Mouse (Mus musculus) regulatory T cell (primary cell): ENCODE data around the gene Parp14.

Experiments
- in situ Hi-C: fragments of 300-600 bp; cut with MboI, MseI; formaldehyde crosslinking; loops from one replicate; pipeline ENCODE4 v1.15.1; 2025; ENCODE audit warnings: high pct_unique_total_duplicates

The Parp14 gene

DNA sequence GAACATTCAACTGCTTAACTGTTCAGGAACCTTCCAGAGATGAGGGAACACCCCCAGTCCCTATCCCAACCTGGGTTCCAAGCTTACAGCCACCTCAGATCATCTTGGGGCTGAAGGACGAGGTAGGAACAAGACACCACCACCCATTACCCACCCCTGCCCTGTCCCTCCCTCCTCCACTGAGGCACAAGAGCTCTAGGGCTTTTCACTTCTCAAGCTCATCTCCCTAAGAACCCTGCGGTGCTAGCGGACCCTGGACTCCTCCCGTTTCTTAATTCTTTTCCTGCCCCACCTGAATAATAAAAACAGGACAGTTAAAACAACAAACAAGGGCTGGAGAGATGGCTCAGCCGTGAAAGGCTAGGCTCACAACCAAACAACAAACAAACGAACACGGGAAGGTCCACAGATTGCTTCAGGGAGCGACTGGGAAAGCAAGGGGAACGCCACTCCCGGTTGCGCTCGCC is 730 bp downstream of the Parp14 start:
- in situ Hi-C loops = loop anchor here (5.0 to 25.0 kb wide), 3 partner anchors 42 to 1667 kb away; partner anchors contain the start of genes Gtf2e1 and Rabl3

DNA sequence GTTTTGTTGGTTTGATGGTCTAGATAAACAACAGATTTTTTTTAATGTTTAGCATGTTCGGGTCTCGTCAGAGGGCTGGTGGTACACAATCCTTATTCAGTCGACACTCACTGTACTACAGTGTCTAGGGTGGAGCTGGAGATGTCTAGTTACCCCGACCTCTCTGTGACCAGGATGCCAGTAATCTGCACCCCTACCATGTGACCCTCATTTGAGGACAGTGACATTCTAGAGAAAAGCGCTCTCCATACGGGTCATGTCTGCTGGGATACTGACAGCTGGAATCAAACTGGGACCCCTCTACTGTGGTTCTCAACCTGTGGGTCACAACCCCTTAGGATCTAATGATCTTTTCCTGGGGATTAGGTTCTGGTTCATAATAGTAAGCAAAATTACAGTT is 1.7 kb downstream of the Parp14 start:
- in situ Hi-C loops = loop anchor here (5.0 to 25.0 kb wide), 4 partner anchors 43 to 1668 kb away; partner anchors contain the start of genes Dtx3l, Gtf2e1, Parp9 and Rabl3

DNA sequence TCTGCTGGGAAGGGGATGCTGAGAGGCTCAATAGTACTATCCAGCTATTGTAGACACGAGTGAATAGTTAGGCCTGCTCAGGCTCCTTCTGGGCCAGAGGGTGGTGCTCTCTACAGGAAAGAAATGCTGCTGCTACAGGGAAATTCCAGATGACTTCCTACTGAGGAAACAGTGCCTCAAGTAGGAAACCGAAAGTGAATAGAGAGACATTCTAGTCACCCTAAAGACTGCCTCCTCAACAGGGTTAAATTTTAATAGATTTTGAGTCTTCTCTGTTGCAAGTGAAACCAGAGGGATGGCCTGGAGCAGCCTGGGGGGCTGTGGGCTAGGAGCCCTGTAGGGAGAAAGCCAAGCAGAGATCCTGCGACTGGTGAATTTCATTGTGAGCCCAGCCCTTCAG is 2.2 kb downstream of the Parp14 start:
- in situ Hi-C loops = loop anchor here (5.0 to 25.0 kb wide), 2 partner anchors 68 to 1668 kb away; partner anchors contain the start of genes Dtx3l, Gtf2e1, Parp9 and Rabl3

DNA sequence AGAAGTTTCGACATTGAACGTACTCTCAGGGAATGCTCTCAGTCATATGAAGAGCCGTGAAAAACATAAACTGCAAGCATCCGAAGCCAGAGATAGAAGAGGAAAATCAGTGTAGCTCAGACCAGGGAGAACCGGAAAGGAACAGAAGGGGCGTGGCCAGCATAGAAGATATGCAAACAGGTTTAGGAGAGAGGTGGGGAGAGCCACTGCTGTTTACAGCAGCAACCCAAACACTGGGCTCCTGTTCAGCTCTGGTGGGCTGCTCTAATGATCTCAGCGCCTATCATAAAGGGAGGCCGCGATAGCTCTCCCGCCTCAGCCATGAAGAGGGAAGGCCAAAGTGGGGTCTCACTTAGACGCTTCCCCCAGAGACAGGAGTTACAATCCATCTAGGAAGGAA is 3.6 kb downstream of the Parp14 start:
- in situ Hi-C loops = loop anchor here (5.0 to 25.0 kb wide), 2 partner anchors 70 to 1670 kb away; partner anchors contain the start of genes Dtx3l, Gtf2e1, Parp9 and Rabl3

DNA sequence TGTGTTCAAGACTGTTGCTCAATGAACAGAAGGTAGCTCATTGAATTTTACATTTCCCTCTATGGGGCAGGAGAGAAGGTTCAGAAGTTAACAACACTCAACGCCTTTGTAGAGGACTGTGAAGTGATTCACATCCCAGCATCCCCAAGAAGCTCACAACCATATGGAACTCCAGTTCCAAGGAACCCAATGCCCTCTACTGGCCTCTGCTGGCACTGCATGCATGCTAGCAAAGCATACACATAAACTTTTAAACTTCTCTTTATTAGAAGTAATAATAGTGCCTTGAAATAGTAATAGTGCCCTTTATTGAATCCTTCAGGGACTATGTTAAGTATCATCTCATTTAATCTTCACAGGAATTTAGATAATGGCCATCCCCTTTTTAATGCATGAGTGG is 9.3 kb downstream of the Parp14 start:
- in situ Hi-C loops = loop anchor here (25.0 kb wide), 1 partner anchor 1675 kb away; the partner anchor contains the start of genes Gtf2e1 and Rabl3

DNA sequence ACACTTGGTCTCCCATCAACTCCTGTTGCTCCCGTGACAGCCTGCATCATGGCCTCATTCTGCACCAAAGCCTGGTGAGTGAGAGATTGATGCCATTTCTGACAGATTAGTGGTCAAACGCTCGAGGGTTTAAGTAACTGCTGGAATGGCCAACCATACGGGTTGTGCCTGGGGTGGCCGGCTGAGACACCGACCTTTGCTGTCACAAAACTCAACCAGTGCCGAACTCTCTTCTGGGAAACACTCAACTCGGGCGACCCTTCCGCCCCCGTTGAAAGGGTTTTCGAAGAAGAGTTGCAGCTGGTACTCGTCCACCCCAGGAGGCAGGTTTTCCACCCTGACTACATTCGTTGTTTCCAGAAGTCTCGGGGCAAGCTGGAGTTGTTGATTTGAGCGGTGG is 11.1 kb downstream of the Parp14 start:
- in situ Hi-C loops = loop anchor here (25.0 kb wide), 1 partner anchor 1677 kb away; the partner anchor contains the start of genes Gtf2e1 and Rabl3

DNA sequence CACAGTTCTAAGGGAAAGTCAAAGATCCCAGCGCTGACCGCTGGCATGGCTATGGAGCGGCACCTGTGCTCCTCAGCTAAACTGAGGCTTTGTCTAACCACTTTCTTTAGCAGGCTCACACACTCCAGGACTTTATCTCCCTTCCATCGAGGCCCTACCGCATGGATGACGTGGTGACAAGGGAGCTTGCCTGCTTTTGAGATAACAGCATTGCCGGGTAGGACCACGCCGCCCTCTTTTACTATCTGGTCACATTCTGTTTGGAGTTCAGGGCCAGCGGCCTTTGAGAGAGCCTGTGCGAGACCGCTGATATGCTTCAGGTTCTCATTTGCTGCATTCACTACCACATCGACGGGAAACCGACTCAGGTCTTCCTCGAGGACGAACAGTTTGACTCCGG is 14.6 kb downstream of the Parp14 start:
- in situ Hi-C loops = loop anchor here (25.0 kb wide), 1 partner anchor 1681 kb away; the partner anchor contains the start of genes Gtf2e1 and Rabl3

DNA sequence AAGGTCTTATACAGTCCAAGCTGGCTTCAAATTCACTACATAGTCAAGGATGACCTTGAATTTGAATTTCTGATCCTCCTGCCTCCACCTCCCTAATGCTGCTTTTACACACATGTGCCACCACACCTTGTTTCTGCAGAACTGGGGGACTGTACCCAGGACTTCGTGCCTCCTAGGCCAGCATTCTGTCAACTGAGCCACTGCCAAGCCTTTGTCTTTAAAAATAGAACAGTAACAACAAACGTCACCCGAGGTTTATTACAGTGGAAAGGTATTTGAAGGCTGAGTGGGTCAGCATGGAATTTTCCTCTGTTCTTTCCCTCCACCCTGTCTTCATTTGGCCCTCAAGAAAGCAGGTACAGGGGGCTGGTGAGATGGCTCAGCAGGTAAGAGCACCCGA is 15.5 kb downstream of the Parp14 start:
- in situ Hi-C loops = loop anchor here (25.0 kb wide), 1 partner anchor 1681 kb away; the partner anchor contains the start of genes Gtf2e1 and Rabl3

DNA sequence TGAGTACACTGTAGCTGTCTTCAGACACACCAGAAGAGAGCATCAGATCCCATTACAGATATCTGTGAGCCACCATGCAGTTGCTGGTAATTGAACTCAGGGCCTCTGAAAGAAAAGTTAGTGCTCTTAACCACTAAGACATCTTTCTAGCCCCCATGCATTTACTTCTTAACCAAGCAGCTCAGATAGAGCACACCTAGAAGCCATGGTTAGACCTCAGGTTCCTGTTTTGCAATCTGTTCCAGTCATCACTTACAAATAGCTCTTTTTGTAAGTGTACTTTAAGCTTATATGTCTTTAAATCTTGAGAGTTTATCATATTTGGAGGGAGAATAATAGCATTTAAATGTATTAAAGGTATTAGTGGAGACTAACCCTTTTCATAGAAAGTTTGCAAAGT is 24.2 kb downstream of the Parp14 start:
- in situ Hi-C loops = no loop called here

DNA sequence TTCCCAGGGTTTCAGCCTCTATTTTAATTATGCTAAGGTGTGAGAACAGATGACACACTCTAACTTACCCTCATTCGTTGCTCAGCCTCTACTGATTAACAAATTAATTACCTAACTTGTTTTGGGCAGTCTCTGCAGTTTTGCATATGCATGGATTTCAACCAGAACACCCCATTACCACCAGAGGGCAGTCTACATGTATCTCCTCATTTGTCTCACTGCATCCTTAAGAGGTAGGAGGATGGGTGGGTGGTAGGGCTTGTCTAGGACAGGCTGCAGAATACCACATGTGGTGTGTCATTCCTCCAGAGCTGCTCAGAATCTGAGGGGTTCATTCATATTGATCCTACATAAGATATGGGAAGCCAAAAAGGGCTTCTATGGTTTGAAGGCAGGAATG is 31.7 kb downstream of the Parp14 start:
- in situ Hi-C loops = no loop called here

DNA sequence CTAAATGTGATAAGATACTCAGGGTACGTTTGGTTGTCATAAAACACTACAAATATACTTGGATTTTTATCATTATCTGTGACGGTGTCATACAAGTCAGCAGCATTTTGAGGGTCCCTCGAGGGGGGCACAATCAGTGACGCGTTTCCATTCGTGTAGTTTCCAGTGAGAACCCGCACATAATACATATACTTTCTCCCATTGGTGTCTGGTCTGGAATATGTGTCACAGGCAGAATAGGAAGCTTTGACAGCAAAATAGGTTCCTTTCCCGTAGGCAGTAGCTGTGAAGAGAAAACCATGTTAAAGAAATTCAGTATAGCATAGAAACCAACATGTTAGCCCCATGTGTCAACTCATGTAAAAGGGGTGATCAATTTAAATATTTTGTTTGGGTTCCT is 36.7 kb downstream of the Parp14 start:
- in situ Hi-C loops = no loop called here

DNA sequence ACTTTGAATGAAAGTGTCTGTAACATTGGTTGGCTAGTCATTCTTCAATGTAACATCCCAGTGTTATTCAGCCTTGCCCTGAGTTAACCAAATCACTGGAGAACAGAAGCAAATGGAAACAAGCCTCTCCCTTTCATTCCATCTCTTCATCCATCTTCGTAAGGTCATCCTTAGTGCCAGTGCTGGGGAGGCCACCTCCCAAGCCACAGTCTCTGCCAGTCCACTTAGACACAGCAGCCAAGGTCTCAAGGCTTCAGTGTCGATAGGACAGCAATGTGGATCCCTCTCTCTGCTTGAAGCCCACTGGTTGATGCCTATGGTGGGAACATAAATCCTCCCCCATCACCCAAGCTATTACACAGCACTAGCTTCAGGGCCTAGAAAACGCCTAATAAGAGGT is 38.4 kb downstream of the Parp14 start:
- in situ Hi-C loops = no loop called here

DNA sequence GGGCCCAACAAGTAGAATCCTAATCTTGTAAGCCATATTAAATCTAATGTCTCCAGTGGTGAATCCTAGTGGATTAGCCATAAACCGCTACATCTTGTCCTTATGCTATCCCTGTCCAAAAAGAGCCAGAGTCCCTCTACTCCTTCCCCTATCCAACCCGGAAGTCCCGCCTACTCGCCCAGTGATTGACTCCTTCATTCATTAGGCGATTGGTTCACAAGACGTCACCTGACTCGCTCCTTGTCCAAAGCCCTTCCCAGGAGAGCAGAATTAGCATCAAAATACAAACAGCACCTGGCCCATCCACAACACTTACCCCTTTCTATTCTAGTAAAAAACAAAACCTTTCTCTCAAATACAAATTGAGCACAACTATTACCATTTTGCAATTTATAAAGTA is 41.3 kb downstream of the Parp14 start:
- in situ Hi-C loops = no loop called here

DNA sequence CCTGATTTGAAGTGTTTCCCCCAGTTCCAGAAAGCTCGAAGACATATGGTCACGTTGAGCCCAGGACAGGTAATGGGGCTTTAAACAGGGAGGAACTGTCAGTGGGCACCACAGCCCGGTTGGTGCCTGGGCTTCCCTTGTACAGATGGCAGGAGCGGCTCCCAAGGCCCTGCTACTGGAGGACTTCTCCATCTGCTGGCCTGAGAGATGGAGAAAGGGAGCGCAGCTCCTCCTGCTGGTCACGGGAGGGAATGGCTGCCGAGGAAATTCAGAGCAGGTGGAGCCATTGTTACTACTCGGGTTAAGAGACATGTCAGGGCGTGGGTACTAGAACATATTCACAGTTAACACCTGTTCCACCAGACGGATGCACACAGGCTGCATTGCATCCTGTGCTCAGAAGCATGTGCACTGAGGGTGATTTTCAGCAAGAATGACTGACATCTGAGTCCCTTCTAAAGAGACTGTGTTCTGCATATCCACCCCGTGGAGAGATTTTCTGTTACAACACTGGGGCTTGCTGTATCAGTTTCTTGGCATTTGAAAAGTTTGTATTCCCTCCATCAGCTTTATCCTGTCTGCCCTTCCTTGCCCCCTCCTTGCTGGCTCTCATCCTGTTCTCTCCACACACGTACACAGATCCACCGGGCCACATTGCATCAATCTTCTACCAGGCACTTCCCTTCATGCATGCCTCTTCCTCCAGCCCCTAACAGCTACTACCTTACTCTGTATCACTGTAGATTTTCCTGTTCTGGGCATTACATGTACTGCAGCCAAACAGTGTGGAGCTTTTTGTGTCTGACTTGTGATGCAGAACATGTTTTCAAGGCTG is 53.9 kb downstream of the Parp14 start:
- in situ Hi-C loops = loop anchor here (5.0 to 10.0 kb wide), 3 partner anchors 45 to 333 kb away; partner anchors contain the start of gene Hspbap1

DNA sequence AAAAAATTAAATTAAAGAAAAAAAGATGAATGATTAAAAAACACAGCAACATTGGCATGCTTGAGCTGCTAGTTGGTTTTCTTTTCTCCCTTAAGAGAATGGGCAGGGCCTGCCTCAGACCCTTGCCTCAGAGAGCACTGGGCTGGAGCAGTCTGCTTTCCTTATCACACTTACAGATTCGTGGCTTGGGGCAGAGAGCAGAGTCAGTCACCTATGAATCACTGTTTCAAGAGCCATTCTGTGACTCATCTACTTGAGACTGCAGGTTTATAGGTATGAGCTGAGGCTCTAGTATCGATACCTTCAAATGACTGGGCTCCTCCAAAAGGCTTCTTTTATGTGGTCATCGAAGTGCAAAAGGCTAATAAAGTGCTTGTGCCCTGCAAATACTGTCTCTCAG is 58.2 kb downstream of the Parp14 start:
- in situ Hi-C loops = loop anchor here (10.0 kb wide), 1 partner anchor 328 kb away; no protein-coding TSS in a partner anchor

DNA sequence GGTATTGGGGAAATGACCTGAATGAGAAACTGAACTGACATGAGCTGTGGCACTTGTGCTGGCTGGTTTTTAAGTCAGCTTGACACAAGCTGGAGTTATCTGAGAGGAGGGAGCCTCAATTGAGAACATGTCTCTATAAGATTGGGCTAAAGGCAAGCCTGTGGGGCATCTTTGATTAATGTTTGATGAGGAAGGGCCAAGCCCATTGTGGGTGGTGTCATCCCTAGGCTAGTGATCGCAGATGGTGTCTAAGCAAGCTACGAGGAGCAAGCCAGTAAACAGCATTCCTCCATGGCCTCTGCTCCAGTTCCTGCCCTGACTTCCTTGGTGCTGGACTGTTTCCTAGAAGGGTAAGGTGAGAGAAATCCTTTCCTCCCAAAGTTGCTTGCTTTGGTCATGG is 62.5 kb downstream of the Parp14 start:
- in situ Hi-C loops = no loop called here

DNA sequence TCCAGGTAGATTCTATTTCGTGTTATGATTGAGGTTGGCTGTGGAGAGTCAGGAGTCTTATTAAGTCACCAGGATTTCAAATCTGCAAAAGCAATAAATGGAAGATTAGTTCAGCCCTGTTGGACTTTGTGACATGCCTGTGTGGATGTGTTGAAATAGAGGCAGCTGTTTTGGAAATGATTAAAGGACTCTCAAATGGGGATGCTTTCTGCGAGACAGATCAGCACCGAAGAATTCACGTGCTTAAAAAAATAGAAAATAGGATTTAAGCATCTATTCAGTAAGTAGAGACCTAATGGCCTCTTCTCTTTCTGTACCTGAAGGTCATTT is 63.7 kb downstream of the Parp14 start:
- in situ Hi-C loops = no loop called here

DNA sequence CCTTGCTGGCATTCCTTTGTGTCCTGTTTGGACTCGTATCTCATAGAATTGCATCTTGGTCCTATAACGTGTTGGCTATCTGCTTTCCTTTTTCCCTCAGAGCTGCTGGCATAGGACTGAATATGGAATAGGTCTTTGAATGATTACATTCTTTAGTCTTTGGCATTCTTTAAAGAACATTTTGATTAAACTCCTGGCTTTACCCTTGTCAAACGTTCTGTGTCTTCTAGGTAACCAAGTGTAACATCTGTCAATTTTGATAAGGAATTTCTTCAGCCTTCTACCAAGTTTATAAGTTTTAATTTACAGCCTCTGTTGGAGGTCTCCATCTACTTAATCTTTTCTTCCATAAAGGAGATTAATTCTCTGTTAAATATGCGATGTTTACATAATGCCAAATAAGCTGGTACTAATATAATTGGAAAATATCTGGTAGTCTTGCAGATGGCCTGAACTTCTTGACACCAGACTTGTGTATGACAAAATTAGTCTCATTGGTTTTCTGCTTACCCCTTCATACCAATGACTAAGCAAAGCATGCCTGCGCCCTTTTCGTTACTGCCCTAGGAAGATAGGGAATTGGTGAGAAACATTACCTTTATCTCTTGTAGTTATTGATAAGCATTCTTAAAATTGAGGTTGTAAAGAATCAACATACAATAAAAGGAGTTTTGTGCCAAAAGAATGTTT is 64.2 kb downstream of the Parp14 start:
- in situ Hi-C loops = no loop called here

DNA sequence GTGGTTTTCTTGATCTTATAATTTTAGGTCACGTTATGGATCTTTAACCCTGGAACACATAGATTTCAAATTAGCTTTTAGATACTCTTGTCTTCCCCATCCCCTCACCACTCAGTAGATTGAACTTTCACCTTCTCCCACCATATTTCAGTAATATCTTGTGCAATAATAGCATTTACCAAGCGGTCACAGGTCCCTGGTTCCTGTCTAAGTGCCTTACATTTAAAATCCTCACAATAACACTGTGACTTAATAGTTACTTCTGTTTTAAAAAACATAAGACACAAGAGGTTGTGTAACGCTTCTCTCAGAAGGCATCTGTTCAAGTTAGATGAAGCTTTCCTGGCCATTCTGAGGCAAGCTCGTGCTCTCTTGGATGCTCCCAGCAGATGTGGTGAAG is 67.6 kb downstream of the Parp14 start:
- in situ Hi-C loops = no loop called here

DNA sequence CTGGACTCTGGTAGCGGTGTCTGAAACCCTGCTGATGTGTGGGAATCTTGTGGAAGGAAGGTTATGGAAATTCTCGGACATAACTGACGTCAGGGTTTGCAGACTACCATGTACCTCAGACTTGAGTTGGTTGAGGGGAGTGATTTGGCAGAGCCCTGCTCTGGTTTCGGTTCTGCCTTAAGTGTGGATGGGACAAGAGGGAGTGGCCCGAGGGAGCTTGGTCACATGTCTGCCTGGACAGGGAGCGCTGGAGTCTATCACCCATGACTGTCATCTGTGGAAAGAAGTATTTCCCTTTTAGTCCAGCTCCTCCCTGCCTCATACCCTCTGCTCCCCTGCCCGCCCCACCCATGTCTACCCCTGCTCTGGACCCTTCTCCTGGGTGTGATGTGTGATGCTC is 69.2 kb downstream of the Parp14 start:
- in situ Hi-C loops = no loop called here

DNA sequence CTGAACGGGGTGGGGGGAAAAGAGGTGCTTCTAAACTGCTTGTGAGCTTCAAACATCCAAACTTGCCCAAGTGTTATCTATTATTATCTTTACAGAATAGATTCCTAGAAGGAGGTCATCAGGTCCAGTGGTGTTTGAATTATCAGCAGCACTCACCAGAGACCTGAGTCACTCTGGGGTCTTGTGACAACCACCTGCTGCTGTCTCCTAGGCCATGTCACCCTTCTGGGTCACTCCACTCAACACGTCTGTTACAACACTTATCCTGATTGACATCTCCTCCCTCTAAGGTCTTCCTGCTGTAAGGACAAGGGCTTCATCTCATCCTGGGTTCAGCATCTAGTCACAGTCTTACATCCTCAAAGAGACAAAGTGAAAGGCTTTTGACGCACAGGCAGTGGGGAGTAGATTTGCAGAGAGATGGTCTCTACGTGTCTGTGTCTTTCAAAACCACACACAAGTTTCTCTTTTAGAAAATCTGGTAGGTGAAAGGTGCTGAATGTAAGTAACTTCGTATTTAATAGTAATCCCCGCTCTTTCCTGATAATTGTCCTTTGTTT is 79.3 kb downstream of the Parp14 start:
- in situ Hi-C loops = no loop called here

DNA sequence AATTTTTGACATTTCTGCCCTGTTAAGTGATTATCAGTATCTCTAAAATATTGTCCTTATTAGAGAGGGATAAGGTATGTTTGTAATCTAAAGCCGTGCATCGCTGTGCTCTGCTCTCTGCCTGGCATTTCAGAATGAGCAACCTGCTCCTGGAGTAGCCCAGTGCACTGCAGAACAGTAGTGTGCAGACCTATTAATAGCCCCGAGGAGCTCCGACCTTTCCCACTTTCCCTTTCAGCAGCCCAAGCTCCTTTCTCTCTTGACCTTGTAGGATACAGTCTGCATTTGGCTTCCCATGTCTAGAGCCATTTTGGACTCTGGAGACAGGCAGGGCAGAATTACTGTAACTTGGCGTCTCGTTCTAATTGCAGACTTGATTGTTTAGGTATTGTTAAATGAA is 83.0 kb downstream of the Parp14 start:
- in situ Hi-C loops = no loop called here
